Mouse (Mus musculus): Measurements from ENCODE around the gene Ring1.
"Not testable (repeated sequence)": the region's sequence is repeated elsewhere in the genome, so short reads cannot be mapped to it uniquely, and the experiment has no call there.

The Ring1 gene

GRCm38 (mm10) chr17:34029150-34029889 is 4.8 kb upstream of the Ring1 start:
- in situ Hi-C loops (cut with MboI, MseI), result no loop called here

DNA sequence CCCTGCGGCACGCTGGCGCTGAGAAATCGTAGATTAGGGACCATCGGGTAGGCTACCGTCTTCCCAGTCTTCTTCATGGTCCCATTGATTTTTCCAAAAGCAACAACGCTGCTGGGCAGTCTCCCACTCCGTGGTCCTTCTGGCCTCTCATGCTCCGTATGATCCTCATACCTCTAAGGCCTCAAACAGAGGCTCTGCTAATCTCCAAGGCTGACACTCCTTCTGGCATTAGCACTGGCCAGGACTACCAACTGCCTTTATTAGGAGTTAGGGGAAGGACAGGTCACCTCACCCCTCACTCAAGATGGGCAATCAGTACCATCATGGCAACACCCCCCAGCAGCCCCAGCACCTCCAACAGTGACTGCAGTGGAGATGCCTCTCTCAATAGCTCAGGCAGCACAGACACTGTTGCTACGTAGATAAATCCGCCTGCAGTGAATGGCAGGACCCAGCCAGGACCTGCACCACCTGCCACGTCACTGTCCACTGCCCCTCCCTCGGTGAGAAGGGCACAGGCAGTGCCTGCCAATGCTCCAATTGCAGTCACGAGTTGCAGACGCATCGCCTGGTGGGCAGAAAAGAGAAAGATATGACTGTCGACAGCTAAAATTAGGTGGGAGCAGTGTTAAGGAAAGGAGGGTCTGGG is 4.1 kb upstream of the Ring1 start:
- in situ Hi-C loops (cut with MboI, MseI), result no loop called here

GRCm38 (mm10) chr17:34027656-34028223 is 3.3 kb upstream of the Ring1 start, which contains the start of gene H2-Ke6:
TSS of gene H2-Ke6 (minus strand) at chr17:34028060.
- in situ Hi-C loops (cut with MboI, MseI), result no loop called here

- in situ Hi-C loops (cut with MboI, MseI), result no loop called here
Measured at GRCm38 (mm10) chr17:34026917-34027655, 2.6 kb upstream of the Ring1 start.

DNA sequence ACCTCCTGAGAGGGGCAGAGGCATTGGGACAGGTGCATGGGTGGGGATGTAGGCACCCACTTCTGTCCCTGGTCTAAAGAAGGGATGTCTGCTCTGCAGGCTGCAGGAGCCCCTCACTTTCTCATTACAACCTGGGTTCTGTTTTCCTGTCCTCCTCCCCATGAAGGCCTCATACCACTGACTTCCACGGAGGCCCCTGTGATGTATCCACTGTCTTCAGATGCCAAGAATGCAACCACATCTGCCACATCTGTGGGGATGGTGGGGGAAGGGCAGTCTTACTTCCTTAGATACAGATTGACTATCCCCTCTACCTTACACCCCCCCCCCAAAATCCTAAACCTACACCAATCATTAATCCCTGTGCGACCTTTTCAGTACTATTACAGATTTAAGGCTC is 1.7 kb upstream of the Ring1 start:
- in situ Hi-C loops (cut with MboI, MseI), result no loop called here

- in situ Hi-C loops (cut with MboI, MseI), result no loop called here
Measured at GRCm38 (mm10) chr17:34025756-34026151, 1.3 kb upstream of the Ring1 start.

- in situ Hi-C loops (cut with MboI, MseI), result no loop called here
Measured at GRCm38 (mm10) chr17:34024861-34025755, 628 bp upstream of the Ring1 start.

DNA sequence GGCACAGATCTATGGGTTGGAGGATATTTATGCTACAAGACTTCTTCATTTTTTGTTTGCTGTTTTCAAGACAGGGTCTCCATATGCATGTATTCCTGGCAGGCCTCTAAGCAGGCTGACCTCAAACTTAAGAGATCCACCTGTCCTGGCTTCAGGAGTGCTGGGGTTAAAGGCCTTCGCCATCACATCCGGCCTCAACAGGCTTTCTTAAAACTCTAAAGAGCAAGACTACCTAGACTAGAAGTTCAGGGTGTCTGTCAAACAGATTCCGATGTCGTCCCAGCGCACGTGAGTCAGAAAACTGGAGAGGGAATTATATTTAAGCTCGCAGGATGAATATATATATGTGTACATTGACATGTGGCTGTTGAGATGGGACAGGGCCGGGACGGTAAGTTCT is 802 bp downstream of the Ring1 start:
- in situ Hi-C loops (cut with MboI, MseI), result no loop called here

GRCm38 (mm10) chr17:34022987-34023386 is 1.5 kb downstream of the Ring1 start:
- in situ Hi-C loops (cut with MboI, MseI), result no loop called here

DNA sequence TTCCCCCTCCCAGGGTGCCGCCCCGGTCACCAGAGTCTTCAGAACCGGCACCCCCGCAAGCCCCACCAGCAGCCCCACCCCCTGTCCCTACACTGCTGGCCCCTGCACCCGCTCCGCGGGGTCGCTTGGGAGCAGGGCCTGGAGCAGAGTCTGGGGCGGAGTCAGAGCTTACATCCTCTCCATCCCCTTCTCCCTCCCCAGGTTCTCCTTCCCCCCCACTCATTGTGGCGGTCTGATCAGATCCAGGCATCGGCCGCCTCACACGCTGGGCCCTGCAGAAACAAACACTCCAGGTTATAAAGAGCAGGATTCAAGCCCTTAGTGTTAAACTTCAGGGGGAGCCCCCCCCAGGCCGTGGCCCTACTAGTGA is 2.1 kb downstream of the Ring1 start:
- in situ Hi-C loops (cut with MboI, MseI), result no loop called here

GRCm38 (mm10) chr17:34021539-34022413 is 2.7 kb downstream of the Ring1 start:
- in situ Hi-C loops (cut with MboI, MseI), result no loop called here

DNA sequence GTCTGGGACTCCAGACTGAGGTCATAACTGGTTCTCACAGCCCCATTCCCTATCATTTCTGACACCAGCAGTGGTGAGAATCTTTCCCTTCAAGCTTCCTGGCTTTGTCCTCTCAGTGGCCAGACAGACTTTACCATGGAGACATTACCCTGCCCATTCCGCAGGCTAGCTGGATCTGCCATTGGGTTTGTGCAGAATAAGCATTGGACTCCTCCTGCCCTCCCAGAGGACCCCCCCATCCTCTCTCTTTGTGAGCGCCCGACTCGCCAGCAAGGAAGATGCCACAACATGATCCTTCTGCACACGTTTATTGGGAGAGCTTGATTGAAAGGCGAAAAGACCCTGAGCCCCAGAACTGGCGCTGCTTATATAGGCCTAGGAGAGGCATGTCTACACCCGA is 11.0 kb downstream of the Ring1 start:
- in situ Hi-C loops (cut with MboI, MseI), result no loop called here

DNA sequence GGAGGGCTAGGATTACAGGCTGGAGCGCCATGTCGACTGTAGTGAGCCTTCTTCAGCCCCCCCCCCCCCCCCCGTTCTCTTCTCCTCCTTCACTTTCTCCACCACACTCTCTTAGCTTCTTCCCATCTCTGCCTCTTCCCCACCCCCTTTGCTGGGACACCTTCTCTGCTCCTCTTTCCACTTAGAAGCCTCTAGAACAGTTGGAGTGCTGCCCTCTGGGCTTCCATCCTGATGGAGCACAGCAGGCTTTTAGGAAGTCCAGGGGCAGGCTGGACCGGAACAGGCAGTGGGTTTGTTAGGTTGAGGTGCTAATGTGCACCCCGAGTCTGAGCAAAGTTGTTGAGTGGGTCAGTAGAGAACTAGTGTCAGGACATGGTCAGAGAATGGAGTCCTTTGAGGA is 14.3 kb downstream of the Ring1 start:
- in situ Hi-C loops (cut with MboI, MseI), result no loop called here

DNA sequence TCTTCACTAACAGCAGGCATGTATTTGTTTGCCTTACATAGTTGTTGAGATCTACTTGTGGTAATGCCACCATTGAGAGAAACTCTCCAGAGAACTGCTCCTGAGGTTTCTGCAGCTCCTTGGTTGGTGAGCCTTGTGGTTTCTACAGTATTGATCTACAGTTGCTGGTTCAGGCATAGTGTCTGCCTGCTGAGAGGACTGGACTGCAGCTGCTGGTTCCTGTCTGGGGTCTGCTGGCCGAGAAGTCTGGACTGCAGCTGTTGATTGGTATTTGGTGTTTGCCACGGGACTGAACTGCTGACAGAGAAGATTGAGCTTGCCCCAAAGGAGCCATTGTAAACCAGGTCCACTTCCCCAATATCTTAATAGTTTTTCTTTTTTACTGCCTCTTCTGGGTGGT is 17.9 kb downstream of the Ring1 start:
- in situ Hi-C loops (cut with MboI, MseI), result no loop called here

- in situ Hi-C loops (cut with MboI, MseI), result no loop called here
Measured at GRCm38 (mm10) chr17:34003426-34003825, 21.1 kb downstream of the Ring1 start.

GRCm38 (mm10) chr17:34000796-34001195 is 23.7 kb downstream of the Ring1 start:
- in situ Hi-C loops (cut with MboI, MseI), result not testable (repeated sequence)

- in situ Hi-C loops (cut with MboI, MseI), result no loop called here
Measured at GRCm38 (mm10) chr17:34000150-34000537, 24.3 kb downstream of the Ring1 start, which contains the start of gene H2-K1. TSS of gene H2-K1 (minus strand) at chr17:34000347.

- in situ Hi-C loops (cut with MboI, MseI), result loop anchor here in 1 of 2 experiments (5.0 to 25.0 kb wide), 2 partner anchors 1388 to 1473 kb away; partner anchors contain the start of genes H2-Q10 and H2-Q4
Measured at GRCm38 (mm10) chr17:33999341-34000149, 24.9 kb downstream of the Ring1 start.

- in situ Hi-C loops (cut with MboI, MseI), result loop anchor here in 1 of 2 experiments (5.0 to 25.0 kb wide), 2 partner anchors 1389 to 1474 kb away; partner anchors contain the start of genes H2-Q10 and H2-Q4
Measured at GRCm38 (mm10) chr17:33998697-33999096, 25.8 kb downstream of the Ring1 start.
